Mouse (Mus musculus): ENCODE data around the gene Zfp109.

Gene Zfp109

GRCm38 (mm10) chr7:24207488-24208261, 29.7 kb downstream of the Zfp109 start:
- peak; percentile 83 for DNase-seq

- DNase-seq = no peak
These were observed 40.4 kb downstream of the Zfp109 start for GRCm38 (mm10) chr7:24196961-24197360.

- DNase-seq = no peak
These were observed 44.2 kb downstream of the Zfp109 start for GRCm38 (mm10) chr7:24193157-24193556.

DNA sequence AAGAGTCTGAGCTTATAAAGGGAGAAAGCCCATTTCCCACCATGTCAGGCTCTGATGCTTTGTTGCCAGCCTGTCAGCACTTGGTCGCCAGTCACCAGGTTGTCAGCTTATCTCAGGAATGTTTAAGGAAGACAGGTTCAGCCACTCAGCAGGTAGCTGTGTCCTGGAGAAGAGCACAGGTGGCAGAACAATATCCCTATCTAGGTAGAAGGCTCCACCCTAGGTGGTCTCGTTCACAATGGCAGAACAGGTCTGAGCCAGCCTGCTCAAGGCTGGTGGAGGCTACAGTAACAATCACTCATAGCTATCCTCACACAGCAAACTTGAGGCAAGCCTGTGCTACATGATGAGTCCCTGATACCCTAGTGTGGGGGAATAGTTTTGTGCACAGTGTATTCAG, 46.0 kb downstream of the Zfp109 start:
- no peak for DNase-seq

DNA sequence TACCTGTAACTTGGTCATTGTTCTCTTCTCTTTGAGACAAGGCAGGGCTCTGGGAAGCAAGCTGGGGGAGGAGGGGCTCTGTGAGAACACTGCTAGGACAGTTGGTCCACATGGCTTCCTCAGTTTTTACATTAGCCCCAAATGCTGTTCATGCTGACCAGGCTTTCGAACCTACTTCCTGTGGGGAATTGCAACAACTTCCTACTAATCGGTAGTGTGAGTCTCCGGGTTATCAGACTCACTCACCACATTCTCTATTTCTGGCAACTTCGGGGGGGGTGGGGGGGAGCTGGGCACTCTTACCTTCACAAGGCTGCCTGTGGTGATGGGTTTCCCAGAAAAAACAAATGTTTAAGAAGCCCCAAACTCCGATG, 47.8 kb downstream of the Zfp109 start:
- no peak for DNase-seq

DNA sequence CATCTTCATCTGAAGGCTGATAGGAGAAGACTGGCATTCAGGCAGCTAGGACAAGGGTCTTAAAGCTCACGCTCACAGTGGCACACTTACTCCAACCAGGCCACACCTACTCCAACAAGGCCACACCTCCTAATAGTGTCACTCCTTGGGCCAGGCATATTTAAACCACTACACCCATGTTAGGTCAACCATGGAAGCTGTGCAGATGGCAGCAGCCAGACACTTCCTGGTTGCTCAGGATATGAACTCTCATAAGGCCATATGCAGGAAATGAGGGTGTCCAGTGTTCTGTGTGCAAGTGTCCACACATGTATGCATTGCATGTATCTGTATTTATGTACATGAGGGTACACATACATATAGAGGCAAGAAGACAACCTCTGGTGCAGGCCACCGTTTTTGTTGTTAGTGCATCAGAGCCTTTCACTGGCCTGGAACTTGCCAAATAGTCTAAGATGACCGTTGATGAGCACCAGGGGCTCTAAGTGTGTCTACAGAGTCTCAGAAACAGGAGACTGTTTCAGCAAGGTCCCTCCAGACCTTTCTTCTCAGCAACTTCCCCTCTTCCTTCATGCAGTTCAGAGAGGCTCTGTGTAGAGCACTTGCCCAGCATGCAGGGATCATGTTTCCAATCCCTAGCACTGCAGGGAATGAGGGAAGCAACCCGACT, 48.3 kb downstream of the Zfp109 start:
- DNase-seq = no peak

- no peak for DNase-seq
These were observed 49.7 kb downstream of the Zfp109 start for GRCm38 (mm10) chr7:24187611-24188010.
